8 mouse cellular contexts compared by ENCODE assay signal in the genomic region with DNA sequence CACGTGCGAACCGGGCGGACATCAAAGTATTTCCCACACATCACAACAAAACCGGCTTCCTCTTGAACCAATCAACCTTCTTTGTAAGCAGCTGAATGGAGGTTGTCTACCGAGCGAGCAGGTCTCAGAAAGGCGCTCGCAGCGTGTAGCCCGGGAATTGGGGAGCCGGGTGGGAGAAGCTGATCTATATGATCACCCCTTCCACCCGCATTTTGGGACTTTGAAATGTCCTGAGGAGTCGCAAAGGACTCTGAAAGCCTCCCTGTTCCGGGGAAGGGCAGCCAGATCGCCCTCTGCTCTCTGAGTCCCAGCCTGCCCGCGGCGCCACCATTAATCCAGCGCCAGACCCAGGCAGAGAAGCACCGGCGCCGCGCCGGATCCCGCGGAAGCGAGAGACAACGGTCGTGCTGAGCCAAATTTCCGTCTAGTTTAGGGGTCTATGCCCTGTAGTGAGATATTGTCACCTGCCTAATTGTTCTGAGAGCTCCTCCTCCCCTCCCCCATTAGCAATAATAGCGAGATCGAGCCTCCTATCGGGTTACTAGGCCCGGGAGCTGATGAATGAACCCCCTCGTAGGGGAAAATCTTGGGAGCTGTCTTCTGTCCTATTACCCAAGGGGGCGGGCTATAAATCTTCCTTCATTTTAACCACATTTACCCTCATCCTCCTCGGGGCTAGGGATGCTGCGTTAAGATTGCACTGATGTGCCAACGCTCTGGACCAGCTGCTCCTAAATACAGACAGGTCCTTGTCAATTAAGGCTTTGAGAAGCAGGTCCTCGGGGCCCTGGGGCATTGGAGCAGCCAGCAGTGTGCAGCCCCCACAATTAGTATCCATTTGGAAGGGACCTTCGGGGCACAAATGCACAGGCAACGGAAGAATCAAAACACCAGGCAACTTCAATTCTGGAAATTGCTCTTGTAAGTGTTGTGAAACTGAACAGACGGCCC. TPM values are rescaled to one million over a fixed set of nuclear protein-coding genes. Genes with fewer than 3 reads are reported as not detected.
DNase-seq lines count a peak whose midpoint lies in the region; ATAC-seq and TF ChIP-seq lines count a peak whose summit lies in the region.

No protein-coding gene starts in this region.

- H3K27me3 ChIP-seq in hindbrain, embryonic 13.5 days: peaks cover 99% of the 10 kb centered on the region
- peaks cover 100% of the 10 kb centered on the region for H3K27me3 ChIP-seq in midbrain, embryonic 10.5 days (ENCODE audit: low read depth, poor library complexity, severe bottlenecking)

- peak; percentile 79 for ATAC-seq in hindbrain, embryonic 13.5 days (ENCODE audit: low FRiP score)
- ATAC-seq in CD4-positive, CD25-positive, alpha-beta regulatory T cell, adult 4 months: no peak
- ATAC-seq in cerebellum, adult (ENCODE audit: insufficient number of reproducible peaks, low FRiP score, low TSS enrichment): no peak

- under 1% methylated on average over 44 of the region's 44 CpGs for WGBS in hindbrain, embryonic 13.5 days
- WGBS in midbrain, embryonic 10.5 days: under 1% methylated on average over 44 of the region's 44 CpGs

- no peaks in the 10 kb centered on the region for H3K36me3 ChIP-seq in hindbrain, embryonic 13.5 days
- no peaks in the 10 kb centered on the region for H3K36me3 ChIP-seq in midbrain, embryonic 10.5 days

- H3K9ac ChIP-seq in hindbrain, embryonic 13.5 days: 0 out of 2 replicates have a peak overlapping the region, but pooled peaks have one; percentile 35

- H3K9me3 ChIP-seq in hindbrain, embryonic 13.5 days: no peaks in the 10 kb centered on the region
- H3K9me3 ChIP-seq in midbrain, embryonic 10.5 days (replicated peaks): peaks cover 9% of the 10 kb centered on the region; the same call in 1 of the 2 replicates

- intact Hi-C loops in gastrocnemius, adult 2 months (cut with DNase I): loop anchor here (10.0 kb wide), 1 partner anchor 128 kb away; the partner anchor contains the start of gene Phox2b

- H3K4me3 ChIP-seq in gastrocnemius, adult 2 months: peak overlapping the region; percentile 37
- H3K4me3 ChIP-seq in hindbrain, embryonic 13.5 days: peak overlapping the region; percentile 20
- peak overlapping the region; percentile 46 for H3K4me3 ChIP-seq in midbrain, embryonic 10.5 days

- peaks cover 23% of the 10 kb centered on the region for H3K4me1 ChIP-seq in hindbrain, embryonic 13.5 days (replicated peaks)
- H3K4me1 ChIP-seq in midbrain, embryonic 10.5 days: peaks cover 31% of the 10 kb centered on the region

- no peak for TF ChIP-seq CTCF in gastrocnemius, adult 2 months (IDR thresholded peaks at IDR 0.05)

- H3K27ac ChIP-seq in gastrocnemius, adult 2 months: no peak overlapping the region
- peak overlapping the region; percentile 72 for H3K27ac ChIP-seq in hindbrain, embryonic 13.5 days
- H3K27ac ChIP-seq in midbrain, embryonic 10.5 days (replicated peaks): no peak overlapping the region

- H3K4me2 ChIP-seq in hindbrain, embryonic 13.5 days: peak overlapping the region; percentile 51

- DNase-seq in gastrocnemius, adult 2 months: peak; percentile 22
- no peak for DNase-seq in gastrocnemius, adult 8-10 months (ENCODE audit: low spot score in 2 of 2)
- DNase-seq in embryo, embryonic 10 days (ENCODE audit: low spot score): peak; percentile 69
- peak; percentile 73 for DNase-seq in midbrain, embryonic 10.5 days (ENCODE audit: low spot score)
- DNase-seq in frontal cortex, postnatal 14 days (ENCODE audit: low spot score in 2 of 2): no peak

RNA-seq across cellular contexts. Expression of gene Tmem33, which starts 37.6 kb away (rescaled TPM):
- total RNA-seq in gastrocnemius, adult 2 months (2021): 10 to 100 TPM; 23.0 to 28.5 TPM
- 10 to 100 TPM; 18.0 to 20.9 (median 19.7) TPM for total RNA-seq in gastrocnemius, adult 8-10 months (2022)
- polyA plus RNA-seq in hindbrain, embryonic 13.5 days (2015; fragmentation: Nextera tagmentation; extraction: Ambion mirVana): 89.8 and 93.8 TPM in 2 replicates
- polyA plus RNA-seq in midbrain, embryonic 10.5 days (2016; fragmentation: Nextera tagmentation; extraction: Ambion mirVana): 118 and 130 TPM in 2 replicates
- polyA plus RNA-seq in CD4-positive, CD25-positive, alpha-beta regulatory T cell, adult 4 months (2017; shearing (Covaris generic)): 10 to 100 TPM; 50.2 to 60.8 TPM

Comparison
In these comparisons a context has a peak if more than half of its experiments do, and no peak if none do; other contexts are left out.
1. DNase-seq: peak in gastrocnemius, adult 2 months (single experiment), embryo, embryonic 10 days (single experiment) and midbrain, embryonic 10.5 days (single experiment); none in gastrocnemius, adult 8-10 months (0 of 2) and frontal cortex, postnatal 14 days (0 of 2).
2. Peak in every context shown above with its lines, with median percentiles within 50 percentile points of each other: H3K4me3 ChIP-seq.